Mouse (Mus musculus): ENCODE data around the gene Ccnb1. TPM values are rescaled to one million over a fixed set of nuclear protein-coding genes. Genes with fewer than 3 reads are reported as not detected.
"Not testable (repeated sequence)": the region's sequence is repeated elsewhere in the genome, so short reads cannot be mapped to it uniquely, and the experiment has no call there.

Ccnb1 gene
- polyA plus RNA-seq, 1 experiment from 2014 or later = 40.7 TPM

- peaks cover 88% of the 10 kb centered on the region for H3K36me3 ChIP-seq (replicated peaks; ENCODE audit: control insufficient read depth, insufficient read depth)
- no peaks in the 10 kb centered on the region for H3K27me3 ChIP-seq (ENCODE audit: control insufficient read depth, insufficient read depth, low read length)
- 99% methylated on average over 3 of the region's 3 CpGs for WGBS
- ATAC-seq (ENCODE audit: low FRiP score) = no peak
- no peak overlapping the region for H3K4me2 ChIP-seq (replicated peaks)
- DNase-seq (ENCODE audit: low spot score) = no peak
- no peaks in the 10 kb centered on the region for H3K4me1 ChIP-seq (replicated peaks; ENCODE audit: control insufficient read depth, insufficient read depth, low read length)
- H3K9ac ChIP-seq = no peak overlapping the region
- no peak overlapping the region for H3K27ac ChIP-seq
- H3K4me3 ChIP-seq (replicated peaks; ENCODE audit: low read length) = no peak overlapping the region
- no peaks in the 10 kb centered on the region for H3K9me3 ChIP-seq (ENCODE audit: control insufficient read depth, low read length)
These were observed 37.5 kb upstream of the Ccnb1 start for GRCm38 (mm10) chr13:100823863-100824262.

GRCm38 (mm10) chr13:100814451-100814850 is 28.1 kb upstream of the Ccnb1 start:
- no peaks in the 10 kb centered on the region for H3K4me1 ChIP-seq (replicated peaks; ENCODE audit: control insufficient read depth, insufficient read depth, low read length)
- WGBS = 93% methylated on average over 6 of the region's 6 CpGs
- H3K9me3 ChIP-seq (ENCODE audit: control insufficient read depth, low read length) = no peaks in the 10 kb centered on the region
- ATAC-seq (ENCODE audit: low FRiP score) = no peak
- no peaks in the 10 kb centered on the region for H3K27me3 ChIP-seq (ENCODE audit: control insufficient read depth, insufficient read depth, low read length)
- no peak overlapping the region for H3K9ac ChIP-seq
- no peak overlapping the region for H3K27ac ChIP-seq
- H3K4me3 ChIP-seq (replicated peaks; ENCODE audit: low read length) = no peak overlapping the region
- H3K4me2 ChIP-seq (replicated peaks) = no peak overlapping the region
- H3K36me3 ChIP-seq (replicated peaks; ENCODE audit: control insufficient read depth, insufficient read depth) = peaks cover 86% of the 10 kb centered on the region
- no peak for DNase-seq (ENCODE audit: low spot score)

GRCm38 (mm10) chr13:100805776-100806175 is 19.4 kb upstream of the Ccnb1 start:
- ATAC-seq (ENCODE audit: low FRiP score) (no peak), DNase-seq (ENCODE audit: low spot score) (no peak)
- Histone ChIP-seq H3K4me2 (replicated peaks) (no peak overlapping the region), H3K36me3 (replicated peaks; ENCODE audit: control insufficient read depth, insufficient read depth) (peaks cover 82% of the 10 kb centered on the region), H3K27me3 (ENCODE audit: control insufficient read depth, insufficient read depth, low read length) (no peaks in the 10 kb centered on the region), H3K4me3 (replicated peaks; ENCODE audit: low read length) (no peak overlapping the region), H3K9me3 (ENCODE audit: control insufficient read depth, low read length) (no peaks in the 10 kb centered on the region), H3K4me1 (replicated peaks; ENCODE audit: control insufficient read depth, insufficient read depth, low read length) (no peaks in the 10 kb centered on the region), H3K27ac (no peak overlapping the region), H3K9ac (no peak overlapping the region)
- 95% methylated on average over 3 of the region's 3 CpGs for WGBS

GRCm38 (mm10) chr13:100797171-100797570 is 10.8 kb upstream of the Ccnb1 start:
- ATAC-seq (ENCODE audit: low FRiP score) (no peak), DNase-seq (ENCODE audit: low spot score) (no peak)
- Histone ChIP-seq H3K4me3 (replicated peaks; ENCODE audit: low read length) (no peak overlapping the region), H3K4me1 (replicated peaks; ENCODE audit: control insufficient read depth, insufficient read depth, low read length) (no peaks in the 10 kb centered on the region), H3K4me2 (replicated peaks) (no peak overlapping the region), H3K36me3 (replicated peaks; ENCODE audit: control insufficient read depth, insufficient read depth) (peaks cover 15% of the 10 kb centered on the region), H3K9me3 (ENCODE audit: control insufficient read depth, low read length) (no peaks in the 10 kb centered on the region), H3K9ac (no peak overlapping the region), H3K27ac (no peak overlapping the region), H3K27me3 (ENCODE audit: control insufficient read depth, insufficient read depth, low read length) (no peaks in the 10 kb centered on the region)
- 94% methylated on average over 6 of the region's 6 CpGs for WGBS

GRCm38 (mm10) chr13:100789083-100789482 is 2.7 kb upstream of the Ccnb1 start:
- no peak for DNase-seq (ENCODE audit: low spot score)

GRCm38 (mm10) chr13:100788057-100788456 is 1.7 kb upstream of the Ccnb1 start:
- 97% methylated on average over 10 of the region's 14 CpGs for WGBS
- H3K36me3 ChIP-seq (replicated peaks; ENCODE audit: control insufficient read depth, insufficient read depth); H3K4me3 ChIP-seq (replicated peaks; ENCODE audit: low read length); H3K27ac ChIP-seq; ATAC-seq (ENCODE audit: low FRiP score); H3K27me3 ChIP-seq (ENCODE audit: control insufficient read depth, insufficient read depth, low read length); H3K9ac ChIP-seq; DNase-seq (ENCODE audit: low spot score); H3K4me2 ChIP-seq (replicated peaks); H3K4me1 ChIP-seq (replicated peaks; ENCODE audit: control insufficient read depth, insufficient read depth, low read length); H3K9me3 ChIP-seq (ENCODE audit: control insufficient read depth, low read length): not testable (repeated sequence)

More at GRCm38 (mm10) chr13:100789083-100789482, 2.7 kb upstream of the Ccnb1 start:
- Histone ChIP-seq H3K27ac (no peak overlapping the region), H3K9ac (no peak overlapping the region), H3K4me3 (replicated peaks; ENCODE audit: low read length) (no peak overlapping the region), H3K9me3 (ENCODE audit: control insufficient read depth, low read length) (no peaks in the 10 kb centered on the region), H3K4me1 (replicated peaks; ENCODE audit: control insufficient read depth, insufficient read depth, low read length) (peaks cover 7% of the 10 kb centered on the region; the same call in 1 of the 2 replicates), H3K27me3 (ENCODE audit: control insufficient read depth, insufficient read depth, low read length) (no peaks in the 10 kb centered on the region), H3K36me3 (replicated peaks; ENCODE audit: control insufficient read depth, insufficient read depth) (no peaks in the 10 kb centered on the region), H3K4me2 (replicated peaks) (no peak overlapping the region)
- 89% methylated on average over 3 of the region's 3 CpGs for WGBS
- ATAC-seq (ENCODE audit: low FRiP score) = no peak

- Histone ChIP-seq H3K4me1 (replicated peaks; ENCODE audit: control insufficient read depth, insufficient read depth, low read length) (peaks cover 7% of the 10 kb centered on the region; the same call in 1 of the 2 replicates), H3K4me2 (replicated peaks) (no peak overlapping the region), H3K9me3 (ENCODE audit: control insufficient read depth, low read length) (no peaks in the 10 kb centered on the region), H3K36me3 (replicated peaks; ENCODE audit: control insufficient read depth, insufficient read depth) (no peaks in the 10 kb centered on the region), H3K27ac (no peak overlapping the region), H3K9ac (no peak overlapping the region), H3K4me3 (replicated peaks; ENCODE audit: low read length) (no peak overlapping the region), H3K27me3 (ENCODE audit: control insufficient read depth, insufficient read depth, low read length) (no peaks in the 10 kb centered on the region)
- 77% methylated on average over 6 of the region's 6 CpGs for WGBS
- ATAC-seq (ENCODE audit: low FRiP score) = no peak
- DNase-seq (ENCODE audit: low spot score) = no peak
These were observed 1.1 kb upstream of the Ccnb1 start for GRCm38 (mm10) chr13:100787316-100788010.

- no peak for DNase-seq (ENCODE audit: low spot score)
- peak overlapping the region; percentile 44; the same call in 1 of the 2 replicates for H3K9ac ChIP-seq
- ATAC-seq (ENCODE audit: low FRiP score) = peak; percentile 45; the same call in 1 of the 2 replicates
These were observed 460 bp downstream of the Ccnb1 start for GRCm38 (mm10) chr13:100785806-100786413.

GRCm38 (mm10) chr13:100777491-100777890 is 8.9 kb downstream of the Ccnb1 start:
- no peak overlapping the region for H3K4me2 ChIP-seq (replicated peaks)
- 90% methylated on average over 3 of the region's 3 CpGs for WGBS
- no peaks in the 10 kb centered on the region for H3K9me3 ChIP-seq (ENCODE audit: control insufficient read depth, low read length)
- H3K36me3 ChIP-seq (replicated peaks; ENCODE audit: control insufficient read depth, insufficient read depth) = no peaks in the 10 kb centered on the region
- peaks cover 6% of the 10 kb centered on the region; the same call in 1 of the 2 replicates for H3K4me1 ChIP-seq (replicated peaks; ENCODE audit: control insufficient read depth, insufficient read depth, low read length)
- DNase-seq (ENCODE audit: low spot score) (no peak), ATAC-seq (ENCODE audit: low FRiP score) (no peak)
- no peak overlapping the region for H3K9ac ChIP-seq
- no peak overlapping the region for H3K4me3 ChIP-seq (replicated peaks; ENCODE audit: low read length)
- H3K27me3 ChIP-seq (ENCODE audit: control insufficient read depth, insufficient read depth, low read length) = no peaks in the 10 kb centered on the region
- no peak overlapping the region for H3K27ac ChIP-seq

More at GRCm38 (mm10) chr13:100785806-100786413, 460 bp downstream of the Ccnb1 start:
- H3K4me3 ChIP-seq (replicated peaks; ENCODE audit: low read length) = peak overlapping the region; percentile 59
- no peaks in the 10 kb centered on the region for H3K27me3 ChIP-seq (ENCODE audit: control insufficient read depth, insufficient read depth, low read length)
- WGBS = under 1% methylated on average over 29 of the region's 30 CpGs
- H3K4me2 ChIP-seq (replicated peaks) = peak overlapping the region; percentile 99
- H3K4me1 ChIP-seq (replicated peaks; ENCODE audit: control insufficient read depth, insufficient read depth, low read length) = peaks cover 7% of the 10 kb centered on the region; the same call in 1 of the 2 replicates
- no peaks in the 10 kb centered on the region for H3K9me3 ChIP-seq (ENCODE audit: control insufficient read depth, low read length)
- no peaks in the 10 kb centered on the region for H3K36me3 ChIP-seq (replicated peaks; ENCODE audit: control insufficient read depth, insufficient read depth)
- H3K27ac ChIP-seq = no peak overlapping the region

All from hindbrain, embryonic 14.5 days (tissue).